Mouse (Mus musculus) lung, adult 2 months (tissue): Measurements from ENCODE around the gene Rem2.

ENCODE experiments used
- CTCF ChIP-seq: fragments of 200-500 bp; IDR thresholded peaks from 2 replicates; pipeline ENCODE4 v1.5.1; 2011; ENCODE audit warnings: mild to moderate bottlenecking, low read length, control low read depth; ENCODE audit not compliant: insufficient read depth
- POLR2A ChIP-seq: fragments of 200-500 bp; IDR thresholded peaks from 2 replicates; pipeline ENCODE4 v1.6.1; 2011; ENCODE audit warnings: low read depth, mild to moderate bottlenecking, control low read depth, low read length, borderline replicate concordance; ENCODE audit errors: extremely low read depth

- no peak for TF ChIP-seq CTCF
- peak; percentile 16; the same call in 1 of the 2 replicates for TF ChIP-seq POLR2A
Observed at GRCm38 (mm10) chr14:54475941-54476844, at the start of gene Rem2.
